Mouse (Mus musculus): ENCODE data around the gene Ccdc115. TPM values are rescaled to one million over a fixed set of nuclear protein-coding genes. Genes with fewer than 3 reads are reported as not detected.

The Ccdc115 gene
- polyA plus RNA-seq, 1 experiment from 2014 or later, result 21.0 TPM

- DNase-seq (no peak), ATAC-seq (no peak)
- TF ChIP-seq EP300 (IDR thresholded peaks at IDR 0.05; ENCODE audit: low read depth) (no peak), CTCF (IDR thresholded peaks at IDR 0.05; ENCODE audit: low read depth) (no peak)
- Histone ChIP-seq H3K9me3 (ENCODE audit: low read length) (no peaks in the 10 kb centered on the region), H3K36me3 (replicated peaks; ENCODE audit: insufficient read depth, low read length) (no peaks in the 10 kb centered on the region), H3K4me3 (ENCODE audit: low read depth, low read length) (no peak overlapping the region), H3K4me2 (ENCODE audit: low read depth, low read length) (no peak overlapping the region), H3K9ac (replicated peaks) (no peak overlapping the region), H3K27me3 (ENCODE audit: insufficient read depth, low read length) (no peaks in the 10 kb centered on the region), H3K4me1 (ENCODE audit: insufficient read depth) (no peaks in the 10 kb centered on the region), H3K27ac (ENCODE audit: low read depth) (no peak overlapping the region)
- 78% methylated on average over 12 of the region's 12 CpGs for WGBS (ENCODE audit: insufficient replicate concordance)
Measured at GRCm38 (mm10) chr1:34387346-34388327, 51.8 kb downstream of the Ccdc115 start.

Small RNA genes lying within 50 kb of the gene (microRNA-seq; reads per million reads assigned to microRNA genes)
- gene Mir5103, result 4.1 reads per million, percentile 3 among the genes with 10 or more reads in this experiment

Other genes with a start within 250 kb of the Ccdc115 start
- gene Imp4, start 179 bp upstream of the Ccdc115 start, polyA plus RNA-seq (2015; fragmentation: Nextera tagmentation; extraction: Ambion mirVana), result 37.6 and 41.6 TPM in 2 replicates
- 28.2 and 32.1 TPM in 2 replicates for gene Ptpn18, start 20.1 kb upstream of the Ccdc115 start, polyA plus RNA-seq (2015; fragmentation: Nextera tagmentation; extraction: Ambion mirVana)
- gene Prss39, start 58.7 kb upstream of the Ccdc115 start, polyA plus RNA-seq (2015; fragmentation: Nextera tagmentation; extraction: Ambion mirVana), result not detected in 2 replicates
- gene Cfc1, start 96.0 kb upstream of the Ccdc115 start, polyA plus RNA-seq (2015; fragmentation: Nextera tagmentation; extraction: Ambion mirVana), result not detected in 2 replicates
- gene Prss40, start 121.3 kb upstream of the Ccdc115 start, polyA plus RNA-seq (2015; fragmentation: Nextera tagmentation; extraction: Ambion mirVana), result not detected in 2 replicates
- not detected in 2 replicates for gene Amer3, start 140.0 kb upstream of the Ccdc115 start, polyA plus RNA-seq (2015; fragmentation: Nextera tagmentation; extraction: Ambion mirVana)